Mouse (Mus musculus) small intestine, adult 2 months (tissue): ENCODE results near the gene Dcun1d1.

Experiments used
- CTCF ChIP-seq: fragments of 200-500 bp; IDR thresholded peaks from 2 replicates; pipeline ENCODE4 v1.5.1; 2012; ENCODE audit warnings: low read depth, mild to moderate bottlenecking, control low read depth, inconsistent platforms, low read length, moderate library complexity, mixed read lengths; ENCODE audit not compliant: insufficient replicate concordance, insufficient read length; ENCODE audit errors: extremely low read depth
- POLR2A ChIP-seq: fragments of 200-500 bp; IDR thresholded peaks from 2 replicates; pipeline ENCODE4 v1.6.1; 2012; ENCODE audit warnings: low read depth, mild to moderate bottlenecking, control low read depth, inconsistent platforms, low read length, moderate library complexity

DNA sequence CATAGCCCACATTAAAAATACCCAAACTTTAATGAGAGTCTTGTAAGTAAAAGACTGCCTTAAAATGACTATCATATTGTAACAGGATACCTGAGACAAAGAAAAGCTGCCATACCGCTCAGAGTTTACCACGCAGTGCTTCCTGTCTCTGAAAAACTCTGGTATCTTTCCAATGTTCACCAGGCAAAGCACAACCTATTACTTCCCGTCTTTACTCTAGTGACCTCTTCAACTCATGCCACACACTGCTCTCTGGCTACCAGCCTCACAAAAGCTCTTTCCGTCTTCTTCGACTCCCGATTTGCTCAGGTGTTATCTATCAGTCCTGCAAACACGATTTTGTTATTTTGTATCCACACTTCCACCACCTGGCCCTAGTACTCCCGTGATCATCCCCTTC lies 7.4 kb downstream of the Dcun1d1 start:
- TF ChIP-seq POLR2A: no peak
- no peak for TF ChIP-seq CTCF
